Mouse (Mus musculus) c-Kit-positive CD71-positive TER-119-positive erythroid progenitor cells, embryonic 14.5 days (primary cell): Measurements from ENCODE around the gene Klf3.

Experiments
- DNase-seq: peaks from one replicate; pipeline ENCODE4 v3.0.0-alpha.2; 2013; ENCODE audit warnings: low spot score

Gene Klf3

GRCm38 (mm10) chr5:64809864-64810263 lies 6.7 kb downstream of the Klf3 start:
- DNase-seq = no peak

- no peak for DNase-seq
Observed at GRCm38 (mm10) chr5:64810860-64811499, 7.8 kb downstream of the Klf3 start.

- DNase-seq = peak; percentile 94
Observed at GRCm38 (mm10) chr5:64811500-64812123, 8.4 kb downstream of the Klf3 start.

- peak; percentile 85 for DNase-seq
Observed at GRCm38 (mm10) chr5:64812124-64812982, 9.2 kb downstream of the Klf3 start.

GRCm38 (mm10) chr5:64812983-64813304 lies 9.8 kb downstream of the Klf3 start:
- no peak for DNase-seq

GRCm38 (mm10) chr5:64813361-64813760 lies 10.2 kb downstream of the Klf3 start:
- peak; percentile 93 for DNase-seq

- DNase-seq = no peak
Observed at GRCm38 (mm10) chr5:64814416-64814815, 11.2 kb downstream of the Klf3 start.

GRCm38 (mm10) chr5:64815631-64816030 lies 12.4 kb downstream of the Klf3 start:
- DNase-seq = no peak

- DNase-seq = no peak
Observed at GRCm38 (mm10) chr5:64816290-64816973, 13.2 kb downstream of the Klf3 start.

GRCm38 (mm10) chr5:64816974-64817296 lies 13.7 kb downstream of the Klf3 start:
- DNase-seq = no peak

GRCm38 (mm10) chr5:64819390-64819789 lies 16.2 kb downstream of the Klf3 start:
- no peak for DNase-seq

GRCm38 (mm10) chr5:64820138-64820537 lies 16.9 kb downstream of the Klf3 start:
- no peak for DNase-seq

- no peak for DNase-seq
Observed at GRCm38 (mm10) chr5:64821294-64821693, 18.1 kb downstream of the Klf3 start.

- DNase-seq = no peak
Observed at GRCm38 (mm10) chr5:64821964-64822363, 18.8 kb downstream of the Klf3 start.

GRCm38 (mm10) chr5:64823431-64823830 lies 20.2 kb downstream of the Klf3 start:
- DNase-seq = no peak

GRCm38 (mm10) chr5:64824765-64825164 lies 21.6 kb downstream of the Klf3 start:
- DNase-seq = no peak

- peak; percentile 16 for DNase-seq
Observed at GRCm38 (mm10) chr5:64825496-64825895, 22.3 kb downstream of the Klf3 start.

GRCm38 (mm10) chr5:64827151-64827550 lies 24.0 kb downstream of the Klf3 start:
- no peak for DNase-seq

- DNase-seq = no peak
Observed at GRCm38 (mm10) chr5:64828314-64828713, 25.1 kb downstream of the Klf3 start.

GRCm38 (mm10) chr5:64829606-64830005 lies 26.4 kb downstream of the Klf3 start:
- no peak for DNase-seq

- no peak for DNase-seq
Observed at GRCm38 (mm10) chr5:64830773-64831172, 27.6 kb downstream of the Klf3 start.

GRCm38 (mm10) chr5:64833410-64833809 lies 30.2 kb downstream of the Klf3 start:
- no peak for DNase-seq

- no peak for DNase-seq
Observed at GRCm38 (mm10) chr5:64834213-64834612, 31.0 kb downstream of the Klf3 start.
